Mouse (Mus musculus) liver, embryonic 14.5 days (tissue): ENCODE data around the gene Ddit4. TPM values are rescaled to one million over a fixed set of nuclear protein-coding genes. Genes with fewer than 3 reads are reported as not detected.

ENCODE experiments used
- ATAC-seq: fragments of 200-750 bp; cut with Nextera tagmentation; 2 replicates; pipeline ENCODE4 v1.8.0; 2017; ENCODE audit warnings: moderate number of reproducible peaks, mild to moderate bottlenecking, moderate library complexity; ENCODE audit not compliant: insufficient read depth
- DNase-seq, 3 experiments: peaks; one replicate each; pipeline ENCODE4 v3.0.0-alpha.2; 2012 to 2013; ENCODE audit warnings: low read depth in 3 of 3, low spot score in 3 of 3
- H3K27ac ChIP-seq: fragments of 300-500 bp; sonication (generic); 2 replicates; pipeline ENCODE4 v1.5.1; 2014; ENCODE audit warnings: moderate library complexity, mild to moderate bottlenecking, control low read depth, inconsistent platforms
- H3K27me3 ChIP-seq: fragments of 300-500 bp; sonication (generic); 2 replicates; pipeline ENCODE4 v1.6.1; 2014; ENCODE audit warnings: mild to moderate bottlenecking, low read length, moderate library complexity; ENCODE audit not compliant: control insufficient read depth, insufficient read depth
- H3K36me3 ChIP-seq: fragments of 300-500 bp; sonication (generic); replicated peaks from 2 replicates; pipeline ENCODE4 v1.6.1; 2014; ENCODE audit warnings: low read depth; ENCODE audit not compliant: control insufficient read depth, insufficient read depth
- H3K4me1 ChIP-seq, 2 experiments: fragments of 200-500 bp in 1 of 2; fragments of 300-500 bp in 1 of 2; sonication (generic) in 1 of 2; replicated peaks; 2 replicates each; pipeline ENCODE4 v1.6.1; 2012 to 2014; ENCODE audit warnings: antibody characterized with exemption in 1 of 2, inconsistent platforms in 1 of 2, low read length in 1 of 2; ENCODE audit not compliant: control insufficient read depth in 2 of 2, insufficient read depth in 2 of 2
- H3K4me2 ChIP-seq: fragments of 300-500 bp; sonication (generic); 2 replicates; pipeline ENCODE4 v1.6.1; 2014; ENCODE audit warnings: low read depth, mild to moderate bottlenecking, control low read depth, moderate library complexity
- H3K4me3 ChIP-seq, 2 experiments: fragments of 200-500 bp in 1 of 2; fragments of 300-500 bp in 1 of 2; sonication (generic) in 1 of 2; 2 replicates each; pipeline ENCODE4 v1.5.1; 2012 to 2014; ENCODE audit warnings: low read depth in 2 of 2, low read length in 2 of 2, mild to moderate bottlenecking in 2 of 2, control low read depth in 1 of 2, inconsistent platforms in 1 of 2, moderate library complexity in 1 of 2; ENCODE audit not compliant: insufficient read depth in 1 of 2
- H3K9ac ChIP-seq: fragments of 300-500 bp; sonication (generic); replicated peaks from 2 replicates; pipeline ENCODE4 v1.6.1; 2014; ENCODE audit warnings: mild to moderate bottlenecking, control low read depth, moderate library complexity
- H3K9me3 ChIP-seq: fragments of 300-500 bp; sonication (generic); 2 replicates; pipeline ENCODE4 v1.6.1; 2016; ENCODE audit warnings: low read length, mixed read lengths; ENCODE audit not compliant: control insufficient read depth
- CTCF ChIP-seq: IDR thresholded peaks from 2 replicates; pipeline ENCODE4 v1.5.1; 2016; ENCODE audit warnings: antibody characterized with exemption, low read depth, control low read depth
- EP300 ChIP-seq: IDR thresholded peaks from 2 replicates; pipeline ENCODE4 v1.6.1; 2016; ENCODE audit warnings: antibody characterized with exemption, low read depth
- WGBS: fragments of 180-500 bp; shearing (Covaris S2); extraction: QIAGEN DNeasy Blood & Tissue Kit; methylation state at CpG from one replicate; pipeline ENCODE4 v1.1.7; 2014; ENCODE audit not compliant: insufficient replicate concordance; 5-methylcytosine and 5-hydroxymethylcytosine counted together
- polyA plus RNA-seq, 2 experiments: library from polyadenylated mRNA; depleted of rRNA in 1 of 2; stranded (reverse) in 1 of 2; unstranded in 1 of 2; fragments of >200 nt; fragmentation: Nextera tagmentation in 1 of 2; extraction: Ambion mirVana in 1 of 2; gene quantifications; 2 replicates each; pipeline versions ENCODE4 v1.2.1 to v1.2.3; 2012 to 2014

Ddit4 gene
- polyA plus RNA-seq, 2 experiments, result 0.39 to 3.3 TPM

GRCm38 (mm10) chr10:59915196-59915962, 36.3 kb downstream of the Ddit4 start:
- Histone ChIP-seq H3K9ac (no peak overlapping the region), H3K27ac (no peak overlapping the region), H3K27me3 (peaks cover 10% of the 10 kb centered on the region), H3K4me3 (no peak overlapping the region), H3K9me3 (no peaks in the 10 kb centered on the region), H3K36me3 (no peaks in the 10 kb centered on the region), H3K4me1 (peaks cover 6 to 16% of the 10 kb centered on the region in 2 experiments), H3K4me2 (no peak overlapping the region)
- TF ChIP-seq CTCF (no peak), EP300 (no peak)
- DNase-seq, result no peak
- no peak for ATAC-seq
- WGBS, result 75% methylated on average over 8 of the region's 8 CpGs

GRCm38 (mm10) chr10:59911561-59912198, 40.0 kb downstream of the Ddit4 start:
- peaks cover 3 to 19% of the 10 kb centered on the region in 2 experiments; a peak in 3 of 4 replicates for H3K4me1 ChIP-seq
- H3K36me3 ChIP-seq, result no peaks in the 10 kb centered on the region
- no peak overlapping the region for H3K4me3 ChIP-seq
- 15% methylated on average over 25 of the region's 25 CpGs for WGBS
- H3K9me3 ChIP-seq, result no peaks in the 10 kb centered on the region
- TF ChIP-seq CTCF (no peak), EP300 (no peak)
- ATAC-seq (no peak), DNase-seq (no peak)
- peak overlapping the region; percentile 16; the same call in 1 of the 2 replicates for H3K4me2 ChIP-seq
- H3K27me3 ChIP-seq, result peaks cover 12% of the 10 kb centered on the region
- H3K9ac ChIP-seq, result no peak overlapping the region
- H3K27ac ChIP-seq, result no peak overlapping the region

GRCm38 (mm10) chr10:59911091-59911490, 40.5 kb downstream of the Ddit4 start:
- DNase-seq (no peak), ATAC-seq (no peak)
- no peak overlapping the region for H3K27ac ChIP-seq
- 40% methylated on average over 6 of the region's 6 CpGs for WGBS
- H3K27me3 ChIP-seq, result peaks cover 12% of the 10 kb centered on the region
- H3K4me1 ChIP-seq, result peaks cover 3 to 17% of the 10 kb centered on the region in 2 experiments; a peak in 3 of 4 replicates
- H3K9me3 ChIP-seq, result no peaks in the 10 kb centered on the region
- no peaks in the 10 kb centered on the region for H3K36me3 ChIP-seq
- H3K9ac ChIP-seq, result no peak overlapping the region
- H3K4me2 ChIP-seq, result no peak overlapping the region; the same call in 1 of the 2 replicates
- no peak for TF ChIP-seq CTCF
- no peak for TF ChIP-seq EP300
- no peak overlapping the region for H3K4me3 ChIP-seq

GRCm38 (mm10) chr10:59909357-59909847, 42.2 kb downstream of the Ddit4 start:
- Histone ChIP-seq H3K4me3 (no peak overlapping the region), H3K9me3 (no peaks in the 10 kb centered on the region), H3K27ac (no peak overlapping the region), H3K9ac (no peak overlapping the region), H3K4me1 (peaks cover 3 to 12% of the 10 kb centered on the region in 2 experiments; a peak in 3 of 4 replicates), H3K4me2 (no peak overlapping the region; the same call in 1 of the 2 replicates), H3K36me3 (no peaks in the 10 kb centered on the region), H3K27me3 (peaks cover 12% of the 10 kb centered on the region)
- peak; percentile 16; the same call in 1 of the 2 replicates for ATAC-seq
- 10% methylated on average over 14 of the region's 14 CpGs for WGBS
- no peak for DNase-seq
- TF ChIP-seq EP300 (no peak), CTCF (no peak)
